Mouse (Mus musculus): ENCODE measurements around the gene Olfr323. TPM values are rescaled to one million over a fixed set of nuclear protein-coding genes. Genes with fewer than 3 reads are reported as not detected.

Gene Olfr323
- under 1 TPM in 1 of 2 experiments, not detected in 1; 0.15 TPM for total RNA-seq (2021)
- long read RNA-seq = 0 reads

GRCm38 (mm10) chr11:58630401-58630800, at the start of gene Olfr323:
Gene Olfr323, minus strand, starts transcription at chr11:58630501.
- no peak for DNase-seq (ENCODE audit: low spot score in 2 of 2)

GRCm38 (mm10) chr11:58671825-58672224, 41.5 kb upstream of the Olfr323 start:
- DNase-seq (ENCODE audit: low spot score in 2 of 2) = no peak

- DNase-seq (ENCODE audit: low spot score in 2 of 2) = no peak
Observed at GRCm38 (mm10) chr11:58669252-58669651, 39.0 kb upstream of the Olfr323 start.

GRCm38 (mm10) chr11:58658596-58658995, 28.3 kb upstream of the Olfr323 start, which contains the start of gene Olfr322:
Gene Olfr322, plus strand, starts transcription at chr11:58658782.
- no peak for DNase-seq (ENCODE audit: low spot score in 2 of 2)

GRCm38 (mm10) chr11:58655151-58655550, 24.9 kb upstream of the Olfr323 start:
- DNase-seq (ENCODE audit: low spot score in 2 of 2) = no peak

- DNase-seq (ENCODE audit: low spot score in 2 of 2) = peak; percentile 6 to 36
Observed at GRCm38 (mm10) chr11:58643350-58643749, 13.0 kb upstream of the Olfr323 start.

GRCm38 (mm10) chr11:58641638-58642358, 11.5 kb upstream of the Olfr323 start:
- DNase-seq (ENCODE audit: low spot score in 2 of 2) = no peak

- DNase-seq (ENCODE audit: low spot score in 2 of 2) = no peak
Observed at GRCm38 (mm10) chr11:58641057-58641456, 10.8 kb upstream of the Olfr323 start.

- no peak for DNase-seq (ENCODE audit: low spot score in 2 of 2)
Observed at GRCm38 (mm10) chr11:58640272-58640867, 10.1 kb upstream of the Olfr323 start, which contains the start of gene Trim58. Gene Trim58, plus strand, starts transcription at chr11:58640465.

GRCm38 (mm10) chr11:58638176-58638701, 7.9 kb upstream of the Olfr323 start:
- no peak for DNase-seq (ENCODE audit: low spot score in 2 of 2)

GRCm38 (mm10) chr11:58636376-58636977, 6.2 kb upstream of the Olfr323 start:
- peak; percentile 37 to 64 for DNase-seq (ENCODE audit: low spot score in 2 of 2)

- no peak for DNase-seq (ENCODE audit: low spot score in 2 of 2)
Observed at GRCm38 (mm10) chr11:58634878-58635277, 4.6 kb upstream of the Olfr323 start.

- no peak for DNase-seq (ENCODE audit: low spot score in 2 of 2)
Observed at GRCm38 (mm10) chr11:58626146-58626545, 4.2 kb downstream of the Olfr323 start.

- DNase-seq (ENCODE audit: low spot score in 2 of 2) = peak; percentile 19 to 74
Observed at GRCm38 (mm10) chr11:58618793-58619192, 11.5 kb downstream of the Olfr323 start.

- DNase-seq (ENCODE audit: low spot score in 2 of 2) = no peak
Observed at GRCm38 (mm10) chr11:58618369-58618768, 11.9 kb downstream of the Olfr323 start.

- no peak for DNase-seq (ENCODE audit: low spot score in 2 of 2)
Observed at GRCm38 (mm10) chr11:58615975-58616374, 14.3 kb downstream of the Olfr323 start, which contains the start of gene 2210407C18Rik. Gene 2210407C18Rik, minus strand, starts transcription at chr11:58616075.

- no peak for DNase-seq (ENCODE audit: low spot score in 2 of 2)
Observed at GRCm38 (mm10) chr11:58614526-58614925, 15.8 kb downstream of the Olfr323 start.

GRCm38 (mm10) chr11:58613359-58613758, 16.9 kb downstream of the Olfr323 start:
- DNase-seq (ENCODE audit: low spot score in 2 of 2) = no peak

- DNase-seq (ENCODE audit: low spot score in 2 of 2) = no peak
Observed at GRCm38 (mm10) chr11:58607030-58607429, 23.3 kb downstream of the Olfr323 start.

GRCm38 (mm10) chr11:58606177-58606919, 24.0 kb downstream of the Olfr323 start:
- no peak for DNase-seq (ENCODE audit: low spot score in 2 of 2)

GRCm38 (mm10) chr11:58605228-58605627, 25.1 kb downstream of the Olfr323 start:
- no peak for DNase-seq (ENCODE audit: low spot score in 2 of 2)

Measured in layer of hippocampus, adult 18-20 months (tissue).